Mouse (Mus musculus): ENCODE measurements at regions not wholly inside any gene's neighbourhood (a gene's known extent, or its start where the extent isn't known, plus 50 kb on each side); places are given as distances from the start of the nearest gene placed in this dataset.

DNA sequence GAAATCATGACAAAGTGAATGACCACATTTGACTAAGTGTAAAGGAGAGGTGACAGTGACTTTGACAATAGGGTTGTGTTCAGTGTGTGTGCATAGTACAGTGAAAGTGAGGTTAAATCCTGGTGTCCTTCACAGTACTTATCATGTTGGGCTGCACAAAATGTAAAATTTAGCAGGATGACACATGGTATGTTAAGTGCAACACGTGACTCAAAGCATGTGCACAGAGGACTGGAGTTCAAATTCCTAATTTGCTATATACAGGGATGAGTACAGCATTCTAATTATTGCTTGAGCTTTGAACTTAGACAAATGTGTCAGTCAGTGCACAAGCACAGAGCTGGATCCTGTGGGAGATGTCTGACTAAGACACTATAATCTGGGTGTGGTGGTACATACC is 79.2 kb upstream of the Ell2 start:
- DNase-seq, result no peak
- intact Hi-C loops (cut with DNase I), result no loop called here

- intact Hi-C loops (cut with DNase I), result no loop called here
- DNase-seq, result no peak
Measured at GRCm38 (mm10) chr13:75631048-75631447, 75.5 kb upstream of the Ell2 start.

GRCm38 (mm10) chr13:75647513-75647912 is 59.0 kb upstream of the Ell2 start:
- DNase-seq, result no peak
- intact Hi-C loops (cut with DNase I), result no loop called here

DNA sequence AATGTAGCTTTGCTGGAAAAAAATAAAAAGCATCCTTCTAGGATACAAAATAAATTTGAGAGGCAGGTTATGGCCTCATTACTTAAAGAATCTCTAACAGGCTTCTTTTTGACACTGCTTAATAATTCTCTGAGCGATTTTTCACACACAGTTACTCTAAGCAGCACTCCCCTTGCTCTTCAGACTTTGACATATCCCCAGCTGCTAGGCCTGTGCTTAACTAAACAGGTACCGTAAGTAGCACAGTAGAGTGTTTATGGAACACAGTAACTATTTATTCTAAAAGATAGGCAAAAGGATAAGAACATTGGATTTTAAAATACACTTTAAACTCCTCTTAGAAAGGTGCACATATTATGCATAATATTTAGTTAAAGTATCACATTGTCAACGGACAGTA is 54.6 kb upstream of the Ell2 start:
- intact Hi-C loops (cut with DNase I), result no loop called here
- no peak for DNase-seq

- intact Hi-C loops (cut with DNase I), result no loop called here
- DNase-seq, result no peak
Measured at GRCm38 (mm10) chr13:75652966-75653365, 53.6 kb upstream of the Ell2 start.

Small RNA genes in the stretch of these regions (microRNA-seq; reads per million reads assigned to microRNA genes)
- gene Mir682, result 0 reads per million in 2 experiments

Data from gastrocnemius, postnatal 36 days (tissue).